13 mouse cellular contexts compared by ENCODE assay signal in the genomic region with DNA sequence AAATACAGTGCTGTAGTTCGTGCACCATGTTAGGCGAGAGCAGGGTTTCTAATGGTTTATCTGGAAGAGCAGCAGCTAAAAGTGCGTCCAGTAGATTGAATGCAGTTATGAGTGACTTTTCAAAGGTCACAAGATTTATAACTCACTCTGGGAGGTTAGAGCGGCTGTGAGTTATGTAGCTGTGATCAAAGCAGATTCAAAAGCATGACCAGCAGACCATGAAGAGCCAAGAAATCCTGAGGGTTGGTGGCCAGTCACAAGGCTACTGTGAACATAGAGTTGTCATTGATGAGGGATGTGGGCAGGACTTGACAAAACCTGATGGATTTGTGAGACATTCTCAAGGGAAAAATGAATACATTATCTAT. TPM values are rescaled to one million over a fixed set of nuclear protein-coding genes. Genes with fewer than 3 reads are reported as not detected.
"Had no signal": no experiment of that assay in that cellular context is flagged by ENCODE, and none has a peak within 500 bp of the region (broad histone marks: within the 10 kb centered on the region; RNA-seq: fewer than 3 reads in every experiment).

No protein-coding gene starts in this region.

- H3K4me3 ChIP-seq: liver, embryonic 13.5 days; megakaryocyte, embryonic 14.5 days; midbrain, embryonic 10.5 days; midbrain, embryonic 13.5 days; myocyte; neural tube, embryonic 13.5 days had no signal

- DNase-seq: kidney, adult 11 months; kidney, adult 9 months; kidney, postnatal 25 days; liver, embryonic 13.5 days; lung, embryonic 14.5 days; thymus, postnatal 25 days had no signal

- H3K27ac ChIP-seq: kidney, postnatal 0 days; liver, embryonic 13.5 days; midbrain, embryonic 10.5 days; midbrain, embryonic 13.5 days; neural tube, embryonic 13.5 days had no signal

RNA-seq across cellular contexts. Expression of gene Hsd17b1, which starts 42.9 kb away (rescaled TPM):
- total RNA-seq: monocyte, adult 5-6 weeks had no signal
